Mouse (Mus musculus): ENCODE measurements around the gene Tmem223.

Tmem223 gene

GRCm38 (mm10) chr19:8745382-8745781 lies 25.4 kb upstream of the Tmem223 start:
- DNase-seq (ENCODE audit: low spot score in 2 of 2): no peak

GRCm38 (mm10) chr19:8747368-8747767 lies 23.4 kb upstream of the Tmem223 start:
- no peak for DNase-seq (ENCODE audit: low spot score in 2 of 2)

DNA sequence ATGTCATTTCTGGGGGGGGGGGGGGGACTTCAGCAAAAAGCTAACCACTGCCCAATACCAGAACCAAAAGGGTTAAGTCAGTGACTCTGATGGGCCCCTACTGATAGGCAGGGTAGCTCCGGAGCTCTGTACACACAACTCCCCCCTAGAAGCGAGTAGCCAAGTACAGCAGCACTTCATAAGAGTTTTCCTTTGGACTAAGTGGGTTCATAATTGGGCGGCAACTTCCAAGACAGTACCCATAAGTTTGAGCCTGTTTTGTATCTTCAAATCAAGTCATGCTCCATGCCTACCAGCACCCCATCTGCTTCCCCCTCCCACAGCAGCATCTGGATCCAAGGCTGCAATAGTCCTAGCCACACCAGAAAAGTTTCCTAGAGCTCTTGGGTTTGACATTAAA lies 15.1 kb upstream of the Tmem223 start:
- DNase-seq (ENCODE audit: low spot score in 2 of 2): no peak

- DNase-seq (ENCODE audit: low spot score in 2 of 2): peak; percentile 89 to 94
These were observed 14.0 kb upstream of the Tmem223 start, which contains the start of gene Nxf1 for GRCm38 (mm10) chr19:8756635-8757387. TSS of gene Nxf1 (plus strand) at chr19:8757073.

- DNase-seq (ENCODE audit: low spot score in 2 of 2): no peak
These were observed 13.3 kb upstream of the Tmem223 start for GRCm38 (mm10) chr19:8757471-8757998.

- DNase-seq (ENCODE audit: low spot score in 2 of 2): no peak
These were observed 11.9 kb upstream of the Tmem223 start for GRCm38 (mm10) chr19:8758899-8759298.

- no peak for DNase-seq (ENCODE audit: low spot score in 2 of 2)
These were observed 10.0 kb upstream of the Tmem223 start for GRCm38 (mm10) chr19:8760757-8761156.

DNA sequence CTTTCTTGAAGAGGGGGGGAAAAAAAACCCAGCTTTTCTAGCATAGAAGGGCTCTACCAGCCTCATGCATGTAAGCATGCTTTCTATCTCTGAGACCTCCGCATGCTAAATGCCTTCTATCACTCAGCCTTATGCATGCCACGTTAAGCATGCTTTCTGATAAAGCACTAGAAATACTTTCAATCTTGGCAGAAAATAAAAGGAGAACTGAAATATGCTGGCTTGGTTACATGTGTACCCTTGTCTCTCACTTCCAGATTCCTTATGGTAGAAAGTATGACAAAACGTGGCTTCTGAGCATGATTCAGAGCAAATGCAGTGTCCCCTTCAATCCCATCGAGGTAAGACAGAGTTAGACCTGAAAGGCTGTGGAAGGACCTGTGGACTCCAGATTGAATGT lies 7.5 kb upstream of the Tmem223 start:
- DNase-seq (ENCODE audit: low spot score in 2 of 2): no peak

GRCm38 (mm10) chr19:8765562-8765961 lies 5.2 kb upstream of the Tmem223 start:
- no peak for DNase-seq (ENCODE audit: low spot score in 2 of 2)

DNA sequence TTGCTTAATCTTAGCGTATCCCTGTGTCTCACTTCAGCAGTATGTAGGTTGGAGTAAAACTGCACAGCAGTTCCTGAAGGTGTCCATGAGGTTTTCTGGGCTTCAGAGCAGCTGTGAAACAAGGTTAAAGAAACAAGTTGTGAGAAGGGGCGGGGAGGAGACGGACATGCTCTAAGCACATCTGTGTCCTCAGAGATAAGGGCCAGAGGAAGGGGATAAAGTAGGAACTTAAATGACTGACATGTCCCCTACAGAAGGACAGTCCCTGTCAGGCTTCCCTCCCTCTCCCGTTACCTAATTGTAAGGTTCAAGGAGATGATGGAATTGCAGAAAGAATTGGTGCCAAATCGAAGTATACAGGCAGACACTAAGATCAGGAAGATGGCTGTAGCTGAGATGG lies 2.2 kb downstream of the Tmem223 start:
- no peak for DNase-seq (ENCODE audit: low spot score in 2 of 2)

GRCm38 (mm10) chr19:8773409-8773808 lies 2.6 kb downstream of the Tmem223 start:
- DNase-seq (ENCODE audit: low spot score in 2 of 2): no peak

- peak; percentile 97 to 98 for DNase-seq (ENCODE audit: low spot score in 2 of 2)
These were observed 3.5 kb downstream of the Tmem223 start, which contains the start of gene Tmem179b for GRCm38 (mm10) chr19:8774086-8774835. TSS of gene Tmem179b (minus strand) at chr19:8774467.

DNA sequence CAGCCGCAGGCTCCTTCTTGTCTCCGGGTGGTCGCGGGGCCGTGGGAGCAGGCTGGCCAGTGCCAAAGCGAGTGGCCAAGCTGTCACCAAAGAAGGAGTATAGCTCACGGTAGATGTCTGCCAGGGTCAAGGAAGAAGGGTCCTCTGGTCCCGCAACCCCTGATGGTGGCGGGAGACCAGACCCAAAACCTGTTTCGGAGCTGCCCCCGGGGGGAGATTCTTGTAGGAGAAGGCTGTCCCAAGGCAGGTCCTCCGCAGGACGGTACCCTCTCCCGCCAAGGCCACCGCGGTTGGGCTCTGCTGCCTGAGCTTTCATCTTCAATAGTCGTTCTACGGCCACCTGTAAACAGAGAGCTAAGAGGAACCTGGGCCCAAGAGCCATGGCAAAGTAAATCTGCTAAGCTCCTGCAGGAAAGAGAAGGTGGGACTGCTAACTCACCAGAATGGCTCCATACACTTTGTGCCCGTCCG lies 4.2 kb downstream of the Tmem223 start:
- DNase-seq (ENCODE audit: low spot score in 2 of 2): no peak

GRCm38 (mm10) chr19:8786008-8786781 lies 15.4 kb downstream of the Tmem223 start, which contains the start of gene Taf6l:
TSS of gene Taf6l (minus strand) at chr19:8786417.
- DNase-seq (ENCODE audit: low spot score in 2 of 2): peak; percentile 88 to 95

DNA sequence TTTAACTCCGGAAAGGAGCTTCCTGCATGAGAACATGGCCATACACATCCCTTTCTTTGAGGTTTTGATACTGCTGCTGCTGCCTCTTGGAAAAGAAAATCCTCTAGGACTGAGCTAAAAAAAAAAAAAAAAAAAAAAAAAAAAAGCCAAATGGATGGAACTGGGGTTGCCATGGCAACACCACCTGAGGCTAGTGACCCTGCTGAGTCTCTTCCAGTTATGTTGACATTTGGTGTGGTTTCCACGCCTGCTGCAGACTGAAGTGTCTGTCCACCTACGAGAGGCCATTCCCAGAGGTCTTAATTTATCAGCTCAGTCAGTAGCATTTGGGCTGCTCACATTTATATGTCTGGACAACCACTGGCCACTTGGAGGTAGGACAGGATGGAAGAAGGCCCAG lies 17.7 kb downstream of the Tmem223 start:
- no peak for DNase-seq (ENCODE audit: low spot score in 2 of 2)

DNA sequence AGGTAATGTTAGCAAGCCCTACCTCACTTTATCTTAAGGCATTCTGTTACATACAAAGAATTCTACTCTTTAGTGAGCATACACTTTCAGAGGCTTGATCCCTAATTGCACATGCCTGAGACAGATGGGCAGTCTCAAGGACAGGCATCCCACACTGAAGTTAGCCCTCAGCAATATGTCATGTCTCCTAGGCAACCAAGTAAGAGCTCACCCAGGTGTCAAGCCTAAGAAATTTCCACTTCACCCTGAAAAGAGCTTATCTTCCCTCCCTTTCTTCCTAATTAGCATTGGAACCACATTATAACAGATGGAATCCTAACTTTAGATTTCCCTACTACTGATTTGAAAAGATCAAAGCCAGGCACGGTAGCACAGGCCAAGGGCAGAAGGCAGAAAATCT lies 18.4 kb downstream of the Tmem223 start:
- DNase-seq (ENCODE audit: low spot score in 2 of 2): no peak

DNA sequence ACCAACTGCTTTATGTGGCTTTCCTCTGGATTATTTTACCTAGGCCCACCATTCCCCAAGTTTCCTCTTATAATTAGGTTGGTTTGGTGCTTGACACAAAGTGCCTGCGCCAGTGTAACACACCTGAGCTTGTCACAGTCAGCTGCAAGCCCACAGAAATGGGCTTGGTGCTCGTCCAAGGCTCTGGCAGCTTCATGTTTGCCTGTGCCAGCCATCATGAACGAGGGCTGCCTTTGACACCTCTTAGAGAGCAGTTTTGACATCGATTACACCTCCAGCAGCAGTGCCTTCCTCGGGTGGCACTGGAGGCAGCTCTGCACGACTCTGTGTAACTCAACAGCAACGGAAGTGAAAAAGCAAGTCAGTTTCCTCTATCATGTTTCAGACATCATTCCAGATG lies 19.4 kb downstream of the Tmem223 start:
- no peak for DNase-seq (ENCODE audit: low spot score in 2 of 2)

- DNase-seq (ENCODE audit: low spot score in 2 of 2): peak; percentile 87 to 90
These were observed 27.6 kb downstream of the Tmem223 start, which contains the start of gene Polr2g for GRCm38 (mm10) chr19:8798264-8798946. TSS of gene Polr2g (minus strand) at chr19:8798577.

GRCm38 (mm10) chr19:8798947-8799315 lies 28.1 kb downstream of the Tmem223 start:
- no peak for DNase-seq (ENCODE audit: low spot score in 2 of 2)

DNA sequence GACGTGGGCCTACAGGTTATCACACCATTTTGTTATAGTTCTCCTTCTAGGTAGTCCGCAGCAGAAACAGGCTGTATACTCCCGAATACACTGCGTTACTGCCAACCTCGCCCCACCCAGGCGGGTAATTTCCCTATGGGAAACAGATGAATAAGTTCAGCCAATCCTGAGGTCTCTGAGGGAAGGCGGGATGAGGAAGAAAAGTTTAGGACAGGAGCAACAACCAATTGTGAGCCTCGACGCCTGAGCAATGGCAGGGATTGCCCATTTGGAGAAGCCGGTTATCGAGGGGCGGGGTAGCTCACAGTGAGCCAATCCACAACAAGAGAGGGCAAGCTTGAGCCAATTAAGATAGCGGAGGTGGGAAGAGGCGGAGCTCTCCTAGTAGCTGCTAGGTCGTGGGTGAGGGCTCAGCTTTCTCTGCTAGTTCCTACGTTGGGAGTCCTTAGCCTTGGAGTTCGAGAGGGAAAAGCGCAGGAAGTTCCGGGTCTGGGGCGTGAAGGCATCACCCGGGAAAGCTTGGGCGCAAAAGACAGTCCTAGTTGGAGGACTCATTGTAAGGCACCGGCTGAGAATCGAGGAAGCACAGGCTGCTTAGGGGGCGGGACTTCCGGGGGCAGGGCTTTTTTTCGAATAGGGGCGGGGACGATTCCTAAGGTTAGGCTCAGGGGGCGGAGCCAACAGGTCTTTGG lies 31.5 kb downstream of the Tmem223 start, which contains the start of gene Zbtb3:
Gene Zbtb3, plus strand, starts transcription at position 426 of the 692 bp plus-strand sequence.
- peak; percentile 96 to 97 for DNase-seq (ENCODE audit: low spot score in 2 of 2)
